Mouse (Mus musculus) E14TG2a.4 (cell line): ENCODE measurements around the gene Dnajb2.

Experiments used
- CTCF ChIP-seq: conservative IDR thresholded peaks from 2 replicates; pipeline ENCODE4 v1.5.1; 2014; ENCODE audit warnings: low read length
- NANOG ChIP-seq: IDR thresholded peaks from 2 replicates; pipeline ENCODE4 v1.6.1; 2014; ENCODE audit warnings: borderline replicate concordance, low read length, mixed read lengths
- POU5F1 ChIP-seq: IDR thresholded peaks from 2 replicates; pipeline ENCODE4 v1.6.1; 2014; ENCODE audit warnings: low read length, borderline replicate concordance

GRCm38 (mm10) chr1:75211141-75211708, 25.0 kb upstream of the Dnajb2 start:
- no peak for TF ChIP-seq CTCF
- no peak for TF ChIP-seq NANOG
- no peak for TF ChIP-seq POU5F1
